Mouse (Mus musculus) granulocyte monocyte progenitor cell, adult 5-6 weeks (primary cell): ENCODE results near the gene Chrnb2. TPM values are rescaled to one million over a fixed set of nuclear protein-coding genes. Genes with fewer than 3 reads are reported as not detected.
A peak's percentile ranks its signal among the peaks of the same experiment; 100 is the strongest.

Experiments
- ATAC-seq: replicated peaks from 2 replicates; pipeline ENCODE4 v1.8.0; 2016; ENCODE audit warnings: mild to moderate bottlenecking, moderate TSS enrichment, inconsistent platforms; ENCODE audit not compliant: poor library complexity, severe bottlenecking
- total RNA-seq, 2 experiments: library from RNA; stranded (forward) in 1 of 2; stranded (reverse) in 1 of 2; fragments of 200-712, 200-1000 nt in 1 of 2; fragments of >200 nt in 1 of 2; fragmentation: Nextera tagmentation in 1 of 2; gene quantifications; 2 replicates each; pipeline ENCODE4 v1.2.3; 2014 to 2017

Gene Chrnb2
- total RNA-seq, 2 experiments from 2014 or later: 0.72 TPM; not detected in 1

DNA sequence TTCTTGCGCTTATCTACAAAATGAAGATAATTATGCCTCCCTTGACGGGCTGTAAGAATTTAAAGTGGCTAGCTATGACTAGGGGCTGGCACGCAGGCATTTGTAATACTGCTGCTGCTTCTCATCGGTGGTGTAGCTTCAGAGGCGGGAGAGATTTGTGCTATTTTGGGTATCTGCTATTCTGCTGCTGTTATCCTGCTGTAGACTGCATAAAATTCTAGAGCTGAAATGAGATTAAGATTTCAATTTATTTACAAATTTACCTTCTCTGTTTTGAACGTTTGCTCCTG lies 48.5 kb downstream of the Chrnb2 start:
- ATAC-seq: no peak

DNA sequence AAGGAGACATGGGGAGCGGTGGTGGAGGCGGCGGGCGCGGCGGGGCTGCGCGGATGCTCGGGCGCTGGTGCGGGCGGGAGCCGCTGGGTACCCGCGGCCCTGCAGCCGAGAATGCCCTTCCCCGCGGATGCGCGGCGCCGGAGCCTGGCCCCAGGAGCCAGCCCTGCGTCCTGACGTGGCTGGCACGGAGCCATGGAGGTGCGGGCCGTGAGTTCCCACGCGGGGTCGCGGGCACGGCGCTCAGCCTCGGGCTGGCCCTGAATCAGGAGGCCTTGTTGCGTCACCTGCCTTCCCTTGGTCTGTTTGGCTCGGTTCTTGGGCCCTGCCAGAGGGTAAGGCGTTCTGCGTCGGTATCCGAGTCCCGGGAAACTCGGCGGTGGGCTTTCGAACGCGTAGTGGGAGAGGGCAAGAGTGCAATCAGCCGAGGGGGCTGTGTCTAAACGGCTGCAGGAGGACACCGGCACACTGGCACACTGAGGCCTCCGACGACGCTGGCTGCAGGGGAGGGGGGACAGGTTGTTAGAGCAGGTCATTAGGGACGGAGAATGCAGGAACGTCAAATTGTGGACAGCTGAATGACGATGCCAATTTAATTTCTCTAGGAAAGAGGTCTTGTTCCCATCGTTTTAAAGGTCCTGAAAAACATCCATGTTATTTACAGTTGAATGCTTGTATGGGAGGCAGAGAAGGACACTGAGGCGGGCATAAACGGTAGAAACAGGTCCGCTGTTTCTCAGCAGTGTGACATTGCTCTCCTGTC lies 49.0 kb downstream of the Chrnb2 start:
- ATAC-seq: peak; percentile 43

DNA sequence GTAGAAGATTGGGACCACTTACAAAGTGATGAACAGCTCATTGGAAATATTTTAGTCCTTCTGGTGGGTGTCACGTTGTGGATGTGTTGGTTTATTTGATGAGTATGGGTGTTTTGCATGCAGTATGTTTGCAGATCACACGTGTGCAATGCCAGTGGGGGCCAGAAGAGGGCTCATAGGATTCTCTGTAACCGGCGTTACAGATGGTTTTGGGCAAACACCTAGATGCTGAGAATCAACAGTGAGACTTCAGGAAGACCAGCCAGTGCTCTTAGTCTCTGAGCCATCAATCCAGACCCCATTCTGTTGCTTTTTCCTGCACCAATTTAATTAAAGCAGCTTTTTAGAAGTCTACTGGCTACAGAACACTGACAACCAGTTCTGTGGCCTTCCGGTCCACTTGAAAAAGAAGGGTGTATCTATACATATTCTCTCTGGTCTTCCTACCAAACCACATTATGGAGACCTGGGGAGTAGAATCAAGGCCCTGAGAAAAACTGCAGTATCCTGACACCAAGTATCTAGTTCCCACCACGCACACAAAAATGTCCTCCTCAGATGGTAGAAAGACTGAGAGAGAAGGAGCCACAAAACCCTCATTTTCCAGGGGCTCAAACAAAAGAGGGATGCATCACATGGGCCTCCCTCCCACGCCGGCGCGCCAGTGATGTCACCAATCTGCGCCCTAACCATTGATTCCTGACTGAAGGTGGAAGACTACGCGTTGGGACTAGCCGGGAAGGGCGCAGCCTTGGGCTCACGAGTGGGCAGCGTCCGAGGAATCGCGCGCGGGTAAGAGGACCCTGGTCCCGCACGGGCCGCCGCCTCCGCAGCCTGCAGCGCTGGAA lies 49.8 kb downstream of the Chrnb2 start, which contains the start of gene Adar:
Gene Adar, plus strand, starts transcription at position 664 of the 848 bp plus-strand sequence.
- ATAC-seq: peak; percentile 81

DNA sequence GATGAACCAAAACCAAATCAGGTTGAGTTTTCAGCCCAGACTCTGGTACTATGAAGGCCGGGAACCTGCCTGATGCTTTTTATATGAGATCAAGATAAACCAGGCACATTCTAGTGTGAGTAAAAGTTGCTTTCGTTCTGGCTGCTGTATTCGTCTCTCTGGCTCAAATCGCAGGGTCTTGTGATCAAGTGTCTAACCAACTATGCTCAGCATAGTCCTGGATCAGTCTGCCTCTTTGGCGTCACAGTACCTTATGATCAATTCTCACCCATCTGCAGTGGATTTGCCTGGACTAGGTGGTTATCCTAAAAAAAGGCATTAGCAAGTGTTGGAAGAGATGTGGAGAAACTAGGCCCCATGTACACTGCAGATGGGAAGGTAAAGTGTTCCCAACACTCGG lies 60.4 kb downstream of the Chrnb2 start:
- no peak for ATAC-seq

DNA sequence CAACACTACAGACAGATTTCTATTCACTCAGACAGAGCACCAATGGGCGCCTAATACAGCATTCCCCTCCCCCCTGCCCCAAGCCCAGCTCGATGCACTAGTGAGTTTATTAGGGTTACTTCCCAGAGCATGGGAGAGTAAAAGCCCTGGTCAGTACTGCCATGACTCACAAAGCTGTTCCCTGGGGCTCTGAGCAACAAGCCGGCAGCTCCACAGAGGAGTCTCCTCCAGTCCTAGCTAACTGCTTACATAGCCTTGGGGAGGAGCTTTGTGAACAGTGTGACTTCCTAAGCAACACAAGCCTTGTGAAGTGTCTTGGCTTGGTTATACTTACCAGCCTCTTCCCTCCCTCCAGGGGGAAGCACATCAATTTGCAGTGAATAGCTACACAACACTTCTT lies 60.8 kb downstream of the Chrnb2 start:
- ATAC-seq: no peak

GRCm38 (mm10) chr3:89700461-89700860 lies 64.0 kb downstream of the Chrnb2 start:
- ATAC-seq: no peak

DNA sequence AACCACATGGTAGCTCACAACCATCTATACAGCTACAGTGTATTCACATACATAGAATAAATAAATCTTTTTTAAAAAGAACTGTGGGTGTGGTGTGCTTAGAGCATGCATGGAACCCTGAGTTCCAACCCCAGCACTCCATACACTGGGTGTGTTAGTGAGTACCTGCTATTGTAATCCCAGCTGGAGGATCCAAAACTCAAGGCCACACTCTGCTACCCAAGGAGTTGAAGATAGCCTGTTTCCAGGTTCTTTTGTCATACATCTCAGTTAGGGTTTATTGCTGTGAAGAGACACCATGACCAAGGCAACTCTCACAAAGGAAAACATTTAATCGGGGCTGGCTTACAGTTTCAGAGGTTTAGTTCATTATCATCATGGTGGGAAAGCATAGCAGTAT lies 65.5 kb downstream of the Chrnb2 start:
- no peak for ATAC-seq

Other genes with a start within 250 kb of the Chrnb2 start
- gene Kcnn3, start 244.5 kb downstream of the Chrnb2 start, total RNA-seq (2014; fragmentation: Nextera tagmentation): not detected in 2 replicates
- not detected in 2 replicates for gene Kcnn3, start 244.5 kb downstream of the Chrnb2 start, total RNA-seq (2017)
- gene Adar, start 49.6 kb downstream of the Chrnb2 start, total RNA-seq (2014; fragmentation: Nextera tagmentation): 33.2 and 35.2 TPM in 2 replicates
- gene Adar, start 49.6 kb downstream of the Chrnb2 start, total RNA-seq (2017): 21.1 and 30.4 TPM in 2 replicates
- gene Ube2q1, start 9.0 kb upstream of the Chrnb2 start, total RNA-seq (2014; fragmentation: Nextera tagmentation): 95.1 and 123 TPM in 2 replicates
- gene Ube2q1, start 9.0 kb upstream of the Chrnb2 start, total RNA-seq (2017): 110 and 118 TPM in 2 replicates
- gene She, start 66.7 kb upstream of the Chrnb2 start, total RNA-seq (2014; fragmentation: Nextera tagmentation): not detected in 2 replicates
- not detected in 2 replicates for gene She, start 66.7 kb upstream of the Chrnb2 start, total RNA-seq (2017)
- gene Il6ra, start 148.6 kb upstream of the Chrnb2 start, total RNA-seq (2014; fragmentation: Nextera tagmentation): 35.2 and 36.8 TPM in 2 replicates
- 14.7 and 20.8 TPM in 2 replicates for gene Il6ra, start 148.6 kb upstream of the Chrnb2 start, total RNA-seq (2017)
- gene Atp8b2, start 198.9 kb upstream of the Chrnb2 start, total RNA-seq (2014; fragmentation: Nextera tagmentation): 12.2 and 35.5 TPM in 2 replicates
- gene Atp8b2, start 198.9 kb upstream of the Chrnb2 start, total RNA-seq (2017): 29.3 and 31.4 TPM in 2 replicates
- 117 and 123 TPM in 2 replicates for gene Hax1, start 234.1 kb upstream of the Chrnb2 start, total RNA-seq (2014; fragmentation: Nextera tagmentation)
- gene Hax1, start 234.1 kb upstream of the Chrnb2 start, total RNA-seq (2017): 86.2 and 87.3 TPM in 2 replicates